Mouse (Mus musculus) c-Kit-positive CD71-negative TER-119-negative erythroid progenitor cells, embryonic 14.5 days (primary cell): ENCODE measurements around the gene Rasal2.

Experiments used
- DNase-seq: peaks from one replicate; pipeline ENCODE4 v3.0.0-alpha.2; 2013; ENCODE audit warnings: low read depth

Gene Rasal2

DNA sequence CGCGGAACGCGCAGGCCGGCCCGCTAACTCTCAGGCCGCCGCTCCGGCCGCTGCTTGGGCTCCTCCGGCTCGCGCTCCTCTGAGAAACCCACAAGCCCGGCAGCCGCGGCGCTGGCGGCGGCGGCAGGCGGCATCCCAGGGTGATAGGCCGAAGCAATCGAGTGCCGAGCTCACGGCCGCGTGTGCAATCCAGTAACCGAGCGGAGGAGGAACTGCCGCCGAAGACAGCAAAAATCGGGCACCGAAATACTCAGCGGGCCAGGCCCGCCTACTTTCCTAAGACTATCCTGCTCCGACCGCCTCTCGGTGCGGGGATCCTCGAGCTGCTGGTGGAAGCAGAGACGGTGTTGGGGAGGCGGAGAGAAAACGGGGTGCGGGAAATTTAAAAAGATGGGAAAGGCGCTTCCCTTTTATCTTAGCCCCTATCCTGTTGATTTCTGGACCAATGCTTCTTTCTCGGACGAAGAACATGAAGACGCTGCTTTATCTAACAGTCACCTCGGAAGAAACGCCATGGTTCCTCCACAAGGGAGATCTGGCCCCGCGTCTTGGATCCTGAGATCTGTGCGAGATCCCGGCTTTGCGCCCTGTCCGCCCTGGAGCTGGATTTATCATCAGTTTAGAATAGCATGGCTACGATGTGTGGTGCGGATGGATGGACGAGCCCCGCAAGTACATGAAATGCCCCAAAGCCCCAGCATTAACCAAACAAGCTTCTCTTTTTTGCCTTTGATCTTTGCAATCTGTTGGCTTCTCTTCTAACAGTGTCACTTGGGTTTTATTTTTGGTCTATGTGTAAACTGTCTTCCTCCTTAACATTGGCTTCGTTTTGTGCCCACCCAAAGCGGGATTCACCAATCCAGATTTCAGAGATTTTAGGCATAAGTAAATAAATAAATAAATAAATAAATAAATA, at the start of gene Rasal2:
Rasal2 (minus strand) TSS at position 142 of the 916 bp plus-strand sequence.
- DNase-seq: peak; percentile 95

DNA sequence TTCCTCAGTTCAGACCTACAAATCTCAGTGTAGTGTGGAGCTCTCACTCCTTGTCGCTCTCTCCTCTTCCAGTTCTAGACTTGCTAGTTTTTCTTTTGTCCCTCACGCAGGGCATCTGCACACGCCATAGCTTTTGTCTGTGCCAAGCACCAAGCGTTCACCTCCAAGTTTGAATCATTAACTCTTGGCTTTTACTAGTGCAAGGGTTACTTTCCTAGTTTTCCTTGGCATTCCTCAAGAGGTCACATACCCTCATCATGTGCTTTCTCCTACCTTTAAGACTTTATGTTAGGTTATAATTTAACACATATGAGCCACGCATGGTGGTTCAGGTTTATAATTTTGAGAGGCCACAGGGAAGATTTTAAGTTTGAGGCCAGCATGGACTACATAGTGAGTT, 48.9 kb upstream of the Rasal2 start:
- no peak for DNase-seq

DNA sequence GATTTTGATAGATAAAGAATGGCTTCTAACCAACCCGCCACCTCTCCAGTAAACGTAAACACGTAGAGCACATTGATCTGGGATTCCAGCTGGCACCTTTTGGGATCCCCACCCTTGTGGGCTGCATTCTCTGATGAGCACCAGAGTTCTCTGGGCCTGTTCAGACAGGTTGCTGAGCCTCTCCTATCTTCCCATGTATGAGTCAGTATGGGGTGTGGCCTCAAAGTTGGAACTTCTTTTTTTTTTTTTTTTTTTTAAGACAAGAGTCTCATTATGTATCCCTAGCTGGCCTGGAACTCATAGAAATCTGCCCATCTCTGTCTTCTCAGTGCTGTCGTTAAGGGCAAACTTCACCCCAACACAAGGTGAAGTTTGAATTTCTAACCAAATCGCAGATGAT, 47.5 kb upstream of the Rasal2 start:
- no peak for DNase-seq

DNA sequence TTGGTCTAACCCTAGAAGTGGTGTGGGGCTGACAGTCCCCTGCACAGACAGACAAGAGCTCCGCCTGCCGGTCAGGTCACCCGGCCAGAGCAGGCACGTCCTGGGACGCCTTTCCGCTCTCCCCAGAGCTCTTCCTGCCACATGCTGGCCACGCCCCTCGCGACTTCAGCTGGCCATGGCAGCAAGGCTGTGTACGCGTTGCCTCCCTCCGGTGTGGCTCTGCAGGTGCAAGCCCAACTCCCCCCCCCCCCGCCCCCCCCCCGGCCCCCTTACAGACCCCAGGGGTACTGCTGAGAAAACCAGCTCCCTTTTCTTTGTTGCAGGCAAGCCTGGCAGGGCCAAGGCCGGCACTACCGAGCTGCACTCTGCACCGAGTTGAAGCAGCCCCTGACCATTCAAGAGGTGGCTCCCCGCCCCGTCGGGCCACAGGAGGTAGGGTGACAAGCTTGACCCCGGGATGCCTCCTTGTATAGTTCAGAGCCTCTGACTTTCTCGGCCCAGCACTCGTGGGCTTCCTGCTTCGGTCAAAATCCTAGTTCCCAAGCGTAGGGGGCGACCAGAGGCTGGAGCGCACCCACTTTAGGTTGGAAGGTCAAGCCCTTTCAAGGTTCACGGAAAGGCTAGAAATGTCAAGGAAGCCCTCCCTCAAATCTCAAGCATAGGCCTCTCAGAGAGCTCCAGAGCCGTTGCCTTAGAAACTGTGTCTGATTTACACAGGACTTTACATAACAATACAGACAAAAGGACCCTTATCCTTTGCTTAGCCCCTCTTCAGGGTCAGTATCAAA, 46.2 kb upstream of the Rasal2 start, which contains the start of gene Cryzl2:
Cryzl2 (plus strand) TSS at position 157 of the 788 bp plus-strand sequence.
- DNase-seq: peak; percentile 67

DNA sequence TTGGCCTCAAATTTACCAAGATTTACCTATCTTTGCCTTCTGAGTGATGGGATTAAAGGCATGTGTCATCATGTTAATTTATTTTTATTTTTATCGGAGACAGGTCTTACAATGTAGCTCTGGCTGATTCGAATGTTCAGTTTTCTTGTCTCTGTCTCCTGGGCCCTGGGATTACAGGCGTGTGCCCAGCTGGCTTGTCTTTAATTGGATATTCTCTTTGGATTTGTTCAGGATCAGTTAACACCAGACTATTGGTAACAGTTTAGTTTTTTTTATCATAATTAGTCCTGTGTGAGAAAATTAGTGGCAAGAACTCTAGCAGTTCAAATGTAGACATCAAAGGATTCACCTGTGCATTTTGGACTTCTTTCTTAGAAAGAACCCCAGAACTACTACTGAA, 45.4 kb upstream of the Rasal2 start:
- no peak for DNase-seq

DNA sequence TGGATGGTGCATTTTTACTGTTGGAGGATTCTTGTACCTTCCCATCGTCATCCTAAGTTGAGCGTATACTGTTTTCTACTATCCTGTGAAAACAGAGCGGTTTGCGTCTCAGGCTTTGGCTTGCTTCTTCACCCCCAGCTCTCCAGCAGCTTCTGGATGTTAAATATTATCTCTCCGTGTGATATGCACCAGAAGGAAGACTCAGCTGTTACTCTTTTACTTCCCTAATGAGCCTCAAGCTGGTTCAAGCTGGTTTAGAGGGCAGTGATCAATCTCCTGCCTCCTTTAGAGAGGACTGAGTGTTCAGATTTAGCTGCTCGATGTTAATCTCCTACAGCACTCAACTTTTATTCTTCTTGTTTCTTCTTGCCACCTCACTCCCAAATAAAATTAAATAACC, 42.5 kb upstream of the Rasal2 start:
- DNase-seq: no peak

DNA sequence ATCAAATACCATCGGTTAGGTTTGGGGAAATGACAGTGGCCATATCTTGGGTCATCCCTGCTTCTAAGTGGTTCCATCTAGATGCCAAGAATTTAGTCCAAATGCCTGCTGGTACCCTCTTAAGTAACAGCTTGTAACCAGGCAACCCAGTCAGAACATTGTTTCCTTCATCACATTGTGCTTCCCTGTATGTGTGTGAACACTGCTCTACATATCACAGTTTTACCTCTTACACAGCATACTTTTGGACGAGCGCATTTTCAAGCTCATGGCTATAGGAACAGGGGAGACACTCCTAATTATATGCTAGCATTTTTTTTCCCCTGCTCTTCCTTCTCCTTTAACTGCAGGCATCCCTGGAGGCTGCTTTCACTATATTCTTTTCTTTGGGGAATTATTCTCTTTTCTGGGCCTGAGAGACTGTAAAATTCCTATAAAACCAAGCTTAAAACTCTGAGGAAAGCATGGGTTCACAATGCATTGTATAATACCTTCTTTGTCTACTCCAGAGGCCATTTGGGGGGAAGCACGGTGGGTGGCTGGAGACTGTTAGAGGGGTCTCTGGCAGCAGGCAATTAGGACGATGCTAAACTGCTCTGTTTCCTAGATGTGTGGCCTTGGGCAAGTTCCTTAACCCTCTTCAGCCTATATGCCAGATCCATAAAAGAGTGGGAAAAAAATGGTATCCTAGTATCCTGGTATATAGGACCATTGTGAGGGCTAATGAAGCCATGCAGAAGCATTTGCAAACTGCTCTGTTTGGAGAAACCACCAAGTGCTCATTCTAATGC, 40.6 kb upstream of the Rasal2 start:
- no peak for DNase-seq

DNA sequence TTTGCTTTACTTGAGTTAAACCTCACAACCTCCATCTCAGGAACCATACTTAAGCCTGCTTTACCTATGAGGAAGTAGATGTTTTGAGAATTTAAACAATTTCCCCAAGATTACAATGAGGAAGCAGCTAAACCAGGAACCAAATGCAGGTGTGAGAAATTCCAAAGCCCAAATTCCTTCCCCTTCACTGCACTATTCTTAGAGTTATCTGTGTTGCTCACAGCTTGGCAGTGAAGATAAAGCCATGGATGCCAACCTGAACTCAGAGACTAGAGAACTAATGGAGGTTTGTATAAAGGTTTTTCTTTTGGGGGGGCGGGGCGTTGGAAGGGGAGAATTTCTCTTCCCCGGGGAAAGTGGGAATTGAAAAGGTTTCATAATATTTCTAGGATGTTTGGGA, 39.9 kb upstream of the Rasal2 start:
- no peak for DNase-seq

DNA sequence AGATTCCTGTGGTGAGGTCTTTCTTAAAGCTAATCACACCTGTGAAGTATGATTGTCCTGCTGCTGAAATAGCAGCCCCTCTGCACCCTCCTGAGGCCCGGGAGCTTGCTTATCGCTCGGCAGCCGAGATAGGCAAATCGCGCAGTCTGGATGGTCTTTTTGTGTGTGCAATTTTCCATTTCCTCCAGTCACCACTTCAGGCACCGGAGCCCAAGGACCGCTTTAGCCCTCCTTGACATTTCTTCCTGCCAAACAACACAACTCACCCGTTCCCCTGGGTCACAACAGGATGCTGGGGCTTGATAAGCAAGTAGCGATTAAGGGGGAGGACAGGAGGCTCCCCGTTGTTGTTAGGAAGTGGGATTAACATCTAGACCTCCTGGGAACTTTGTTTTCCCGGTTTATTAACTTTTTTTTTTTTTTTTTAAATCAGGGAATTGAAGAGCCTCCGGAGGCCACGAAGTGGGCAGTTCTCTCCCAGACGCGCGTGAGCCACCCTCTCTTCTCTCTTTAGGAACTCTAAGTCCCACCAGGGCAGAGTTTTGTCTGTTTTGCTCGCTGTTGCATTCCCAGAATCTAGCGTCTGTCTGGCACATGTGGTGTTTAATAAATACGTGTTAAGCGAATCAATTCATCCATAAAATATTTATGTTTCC, 37.7 kb upstream of the Rasal2 start:
- no peak for DNase-seq

DNA sequence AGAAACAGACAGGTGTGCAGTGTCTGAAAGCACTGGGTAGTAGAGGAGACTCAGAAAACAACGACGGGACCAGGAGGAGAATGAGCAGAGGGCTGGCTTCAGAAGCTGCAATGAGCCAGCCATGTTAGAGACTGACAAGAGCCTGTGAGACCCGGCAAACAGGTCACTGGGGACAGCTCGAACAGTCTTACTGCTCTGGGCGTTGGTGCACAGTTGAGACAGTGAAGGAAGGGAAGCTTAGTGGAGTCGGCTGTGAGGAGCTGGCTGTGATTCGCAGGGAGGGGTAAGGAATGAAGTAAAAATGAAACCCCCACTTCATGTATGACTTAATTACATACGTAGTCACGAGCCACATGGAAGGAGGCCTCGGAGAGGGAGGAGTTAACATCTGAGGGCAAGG, 37.1 kb upstream of the Rasal2 start:
- no peak for DNase-seq

DNA sequence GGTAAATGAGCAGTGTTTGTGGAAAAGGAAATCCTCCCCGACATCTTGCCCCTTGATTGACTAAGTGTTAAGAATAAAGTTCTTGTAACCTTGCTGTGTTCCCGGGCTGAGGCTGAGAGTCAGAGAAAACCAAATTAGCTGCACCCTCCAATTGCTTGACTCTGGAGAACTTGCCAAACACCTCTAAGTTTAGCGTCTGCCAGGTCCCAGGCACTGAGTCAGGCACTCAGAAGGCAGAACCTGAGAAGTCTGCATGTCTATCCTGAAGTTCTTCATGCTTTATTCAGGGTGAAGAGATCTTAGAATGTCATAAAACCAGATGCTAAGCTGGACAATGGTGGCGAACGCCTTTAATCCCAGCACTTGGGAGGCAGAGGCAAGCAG, 36.4 kb upstream of the Rasal2 start:
- no peak for DNase-seq

DNA sequence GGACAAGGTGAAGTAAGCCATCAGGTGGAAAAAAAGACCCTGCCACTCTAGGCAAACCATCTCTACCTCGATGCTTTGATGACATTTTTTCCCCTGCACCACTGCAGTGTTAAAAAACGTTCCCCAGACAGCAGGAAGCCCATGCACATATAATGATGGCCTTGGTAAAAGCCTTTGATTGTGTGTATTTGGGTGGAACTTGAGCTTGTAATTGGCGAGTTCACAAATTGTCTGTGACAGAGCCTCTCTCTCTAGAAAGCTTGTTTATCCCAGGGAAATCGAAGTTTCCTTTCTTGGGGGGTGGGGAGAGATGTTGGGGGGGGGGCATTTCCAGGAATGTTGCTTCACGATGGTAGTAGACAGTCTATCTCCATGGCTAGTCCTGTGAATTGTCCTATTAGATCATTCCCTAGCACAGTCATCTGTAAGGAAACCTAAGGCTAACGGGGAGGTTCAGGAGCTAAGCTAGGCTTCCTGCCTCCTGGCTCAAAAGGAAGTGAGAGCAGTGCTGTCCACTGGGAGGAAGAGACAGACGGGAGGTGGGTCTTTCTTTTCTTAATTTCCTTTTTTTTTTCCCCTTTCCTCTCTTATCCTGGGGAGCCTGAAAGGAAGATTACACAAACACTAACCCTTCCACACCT, 35.9 kb upstream of the Rasal2 start:
- no peak for DNase-seq

DNA sequence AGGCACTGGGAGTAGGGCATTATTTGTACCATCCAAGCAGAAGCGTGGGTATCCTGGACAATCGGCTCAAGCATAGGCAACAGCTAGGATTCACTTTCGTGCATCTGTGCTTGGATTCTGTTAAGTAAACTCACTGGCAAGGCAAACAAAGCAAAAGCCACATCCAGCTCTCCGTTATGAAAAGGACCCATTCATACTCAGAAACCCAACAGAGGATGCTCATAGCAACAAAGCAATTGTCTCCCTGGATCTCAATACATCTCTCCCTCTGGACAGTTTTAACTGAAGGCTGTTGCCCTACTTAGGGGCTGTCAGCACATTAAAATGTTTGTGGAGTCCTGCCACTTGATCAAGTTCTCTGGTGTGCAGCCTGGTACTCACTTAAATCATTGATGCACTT, 34.7 kb upstream of the Rasal2 start:
- DNase-seq: no peak

DNA sequence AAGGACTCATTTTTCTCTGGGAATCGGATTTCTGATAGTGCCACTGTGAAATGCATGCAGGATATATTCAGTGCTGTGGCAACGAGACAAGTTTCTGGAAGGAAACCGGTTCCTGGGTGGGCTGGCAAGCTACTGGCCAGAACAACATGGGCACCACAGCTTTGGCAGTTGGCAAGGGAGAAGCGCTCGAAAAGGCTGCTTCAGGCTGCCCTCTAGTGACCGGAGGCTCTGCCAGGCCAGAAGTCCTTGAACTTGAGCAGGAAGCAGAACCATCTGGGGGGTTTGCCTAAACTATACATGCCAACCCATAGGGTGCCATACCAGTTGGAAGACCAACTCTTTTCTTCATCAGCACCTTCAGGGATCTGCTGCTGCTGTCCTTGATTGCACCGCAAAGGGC, 33.9 kb upstream of the Rasal2 start:
- no peak for DNase-seq

DNA sequence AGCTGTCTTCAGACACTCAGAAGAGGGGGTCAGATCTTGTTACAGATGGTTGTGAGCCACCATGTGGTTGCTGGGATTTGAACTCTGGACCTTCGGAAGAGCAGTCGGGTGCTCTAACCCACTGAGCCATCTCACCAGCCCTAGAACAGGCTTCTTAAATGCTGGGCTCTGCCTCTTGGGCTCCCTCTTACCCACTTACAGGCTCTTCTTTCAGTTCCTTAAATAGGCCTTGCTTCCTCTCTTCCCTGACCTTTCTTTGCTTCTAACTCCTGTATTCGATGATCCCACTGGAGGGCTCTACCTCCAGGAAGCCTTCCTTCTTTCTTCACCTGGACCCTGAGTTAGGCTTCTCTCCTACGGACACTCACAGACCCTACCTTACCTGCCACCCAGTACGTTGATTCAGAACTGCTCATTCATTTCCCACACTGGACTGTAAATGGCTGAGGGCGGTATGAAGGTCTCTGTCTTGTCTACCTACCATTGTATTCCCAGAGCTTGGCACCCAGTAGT, 33.1 kb upstream of the Rasal2 start:
- no peak for DNase-seq

DNA sequence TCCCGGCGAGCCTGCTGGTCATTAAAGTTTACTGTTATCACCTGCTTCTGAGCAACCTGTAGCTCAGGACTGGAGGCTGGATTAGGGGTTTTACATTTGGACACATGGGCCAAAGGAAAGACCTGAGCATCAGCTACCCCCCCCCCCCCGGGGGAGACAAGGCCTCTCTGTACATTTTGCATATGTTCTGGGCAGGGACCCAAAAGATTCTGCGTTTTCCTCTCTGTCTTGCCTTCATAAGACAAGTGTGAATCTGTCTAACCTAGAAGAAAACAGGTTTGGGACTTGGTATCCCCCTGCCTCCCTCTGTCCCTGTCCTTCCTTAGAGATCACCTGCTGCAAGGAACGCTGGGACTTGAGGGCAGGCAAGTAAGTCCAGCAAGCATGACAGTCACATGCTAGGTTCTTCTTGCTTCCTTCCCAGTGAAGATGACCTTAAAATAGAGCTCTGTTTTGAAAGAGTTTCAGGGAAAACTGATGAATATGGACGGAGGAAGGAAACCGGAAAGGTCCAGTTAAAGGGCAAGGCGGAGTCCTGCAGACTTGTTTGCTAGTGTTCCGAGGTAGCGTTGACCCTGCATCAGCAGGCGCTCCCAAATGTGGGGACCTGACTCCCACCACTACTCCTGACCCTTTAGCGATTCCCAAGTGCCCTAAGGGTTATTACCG, 32.4 kb upstream of the Rasal2 start:
- DNase-seq: no peak

DNA sequence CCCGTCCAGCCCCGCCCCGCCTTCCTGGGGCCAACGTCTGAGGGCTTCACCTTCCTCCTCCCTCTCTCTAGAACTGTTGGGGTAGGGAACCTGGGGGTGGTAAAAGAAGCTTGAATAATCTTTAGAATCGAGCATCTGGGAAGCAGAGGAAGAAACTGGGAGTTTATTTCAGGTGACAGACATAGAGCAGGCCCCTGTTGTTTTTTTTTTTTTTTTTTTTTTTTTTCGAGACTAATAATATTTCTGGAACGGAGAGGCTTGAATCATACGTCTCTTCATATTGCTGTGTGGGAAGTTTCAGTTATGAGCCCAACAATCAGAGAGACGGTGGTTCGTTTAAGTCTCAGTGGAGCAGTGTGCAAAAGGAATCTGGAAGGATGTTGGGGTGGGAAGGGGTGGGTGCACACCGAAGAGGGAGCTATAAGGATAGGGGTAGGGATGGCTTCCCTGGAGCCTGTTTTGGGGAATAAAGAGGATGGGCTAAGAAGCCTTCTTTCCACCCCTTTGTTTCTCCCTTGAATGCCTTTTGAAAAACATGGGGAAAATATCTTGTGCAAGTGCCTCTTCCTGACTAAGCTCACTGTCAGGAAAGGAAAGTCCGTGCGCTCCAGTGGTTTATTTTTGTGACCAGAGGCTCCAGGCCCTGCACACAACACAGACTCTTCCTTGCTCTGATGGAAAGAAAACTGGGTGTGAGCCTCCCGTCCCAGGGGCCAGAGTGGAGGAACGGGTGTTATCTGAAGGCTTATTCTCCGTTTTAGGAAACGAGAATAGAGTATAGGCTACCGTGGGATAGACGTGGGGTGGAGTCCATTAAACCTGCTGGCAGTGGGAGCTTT, 31.5 kb upstream of the Rasal2 start:
- DNase-seq: no peak

DNA sequence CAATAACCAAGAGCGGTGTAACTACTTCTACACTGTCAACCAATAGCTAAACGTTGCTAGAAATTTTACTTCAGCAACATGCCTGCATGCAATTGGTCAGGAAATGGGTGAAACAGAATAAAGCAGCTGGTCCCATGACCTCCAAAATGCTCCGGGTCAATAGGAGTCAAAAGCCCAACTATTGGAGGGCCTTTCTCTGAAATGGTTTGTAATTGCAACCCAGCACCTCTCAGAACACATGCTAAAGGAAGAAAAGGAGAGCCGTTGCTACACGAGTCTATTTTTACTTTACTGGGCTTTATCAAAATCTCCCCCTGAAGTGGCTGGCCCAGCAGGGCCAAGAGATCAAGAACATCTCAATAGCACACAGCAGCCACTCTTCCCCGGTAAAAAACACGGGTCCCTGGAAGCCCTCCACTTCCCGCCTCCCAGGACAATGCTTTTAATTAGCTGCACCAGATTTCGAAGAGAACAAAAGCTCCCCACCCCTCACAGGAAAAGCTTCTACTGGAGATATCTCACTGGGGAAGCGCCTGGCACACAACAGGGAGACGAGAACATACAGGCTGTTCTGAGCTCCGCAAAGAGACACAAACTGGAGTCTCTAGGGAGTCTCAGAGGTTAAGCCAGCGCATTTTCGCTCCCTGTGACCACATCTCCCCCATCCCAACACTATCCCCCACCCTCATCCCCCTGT, 30.8 kb upstream of the Rasal2 start:
- DNase-seq: no peak
